Comparison of ENCODE assay signal across 13 mouse cellular contexts in the genomic region with DNA sequence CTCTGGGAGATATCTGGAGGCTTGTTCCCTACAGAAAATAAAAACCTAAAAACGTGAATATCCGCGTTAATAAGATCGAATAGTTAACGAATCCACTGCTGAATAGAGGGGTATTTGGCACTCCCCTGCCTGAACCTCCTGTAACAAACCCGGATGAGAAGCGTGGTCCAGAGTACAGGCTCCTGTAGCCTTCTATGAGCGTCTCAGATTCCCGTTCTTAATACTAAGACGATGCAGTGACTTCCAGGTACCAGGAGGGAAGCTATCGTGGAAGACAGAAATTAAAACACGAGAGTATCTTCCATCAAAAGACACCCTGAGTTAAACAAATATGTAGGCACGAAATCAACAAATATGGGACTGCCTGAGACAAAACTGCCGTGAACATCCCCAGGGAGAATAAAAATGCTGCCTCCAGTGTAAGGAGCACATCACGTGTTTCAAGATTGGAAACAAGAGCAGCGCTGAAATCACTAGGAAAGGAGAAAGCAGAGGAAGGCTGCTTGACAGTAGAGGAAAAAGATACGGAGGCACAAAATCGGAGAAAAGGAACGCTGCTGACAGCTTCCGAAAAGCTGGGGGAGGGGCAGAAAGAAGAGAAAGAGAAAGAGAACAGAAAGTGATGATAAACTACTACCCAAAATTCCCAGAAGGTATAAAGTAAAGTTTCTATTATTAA.
DNase-seq lines count a peak whose midpoint lies in the region; ATAC-seq and TF ChIP-seq lines count a peak whose summit lies in the region.
"Had no signal": no experiment of that assay in that cellular context is flagged by ENCODE, and none has a peak within 500 bp of the region (broad histone marks: within the 10 kb centered on the region; RNA-seq: fewer than 3 reads in every experiment).

No protein-coding gene starts in this region.

- H3K9me3 ChIP-seq in hindbrain, embryonic 15.5 days, result no peaks in the 10 kb centered on the region
- no peaks in the 10 kb centered on the region for H3K9me3 ChIP-seq in hindbrain, embryonic 12.5 days (replicated peaks)
- peaks cover 6% of the 10 kb centered on the region; the same call in 1 of the 2 replicates for H3K9me3 ChIP-seq in heart, embryonic 16.5 days (replicated peaks; ENCODE audit: control insufficient read depth, low read length)
- no peaks in the 10 kb centered on the region for H3K9me3 ChIP-seq in stomach, postnatal 0 days (ENCODE audit: control insufficient read depth, low read length)

- ATAC-seq in hindbrain, embryonic 15.5 days (ENCODE audit: low FRiP score, low read depth), result no peak
- no peak for ATAC-seq in hindbrain, embryonic 12.5 days (ENCODE audit: low FRiP score)
- ATAC-seq in heart, embryonic 16.5 days (replicated peaks; ENCODE audit: extremely low read depth, insufficient read depth, low FRiP score), result no peak
- no peak for ATAC-seq in stomach, postnatal 0 days (ENCODE audit: low FRiP score, low TSS enrichment)
- ATAC-seq: forebrain, embryonic 14.5 days had no signal

- no peak for TF ChIP-seq CTCF in stomach, postnatal 0 days (IDR thresholded peaks at IDR 0.05; ENCODE audit: low read depth)
- no peak for TF ChIP-seq CTCF in thymus, adult 2 months (IDR thresholded peaks at IDR 0.05; ENCODE audit: borderline replicate concordance, control insufficient read depth, extremely low read depth, insufficient read depth, low read length, poor library complexity)

- no peak for TF ChIP-seq EP300 in stomach, postnatal 0 days (optimal IDR thresholded peaks at IDR 0.05)

- no peak for TF ChIP-seq POLR2A in thymus, adult 2 months (IDR thresholded peaks at IDR 0.05; ENCODE audit: control insufficient read depth, extremely low read depth, insufficient read depth, low read length, poor library complexity)

- no peaks in the 10 kb centered on the region for H3K36me3 ChIP-seq in hindbrain, embryonic 15.5 days
- no peaks in the 10 kb centered on the region for H3K36me3 ChIP-seq in hindbrain, embryonic 12.5 days
- H3K36me3 ChIP-seq in heart, embryonic 16.5 days (ENCODE audit: control insufficient read depth, insufficient read depth), result no peaks in the 10 kb centered on the region; the same call in 1 of the 2 replicates
- H3K36me3 ChIP-seq in stomach, postnatal 0 days (ENCODE audit: control insufficient read depth, insufficient read depth, low read length), result no peaks in the 10 kb centered on the region
- H3K36me3 ChIP-seq in thymus, adult 2 months (ENCODE audit: control insufficient read depth, insufficient read depth, low read length), result no peaks in the 10 kb centered on the region
- H3K36me3 ChIP-seq: G1E; neural tube, embryonic 13.5 days had no signal

- H3K27me3 ChIP-seq in hindbrain, embryonic 15.5 days, result no peaks in the 10 kb centered on the region
- no peaks in the 10 kb centered on the region for H3K27me3 ChIP-seq in hindbrain, embryonic 12.5 days
- no peaks in the 10 kb centered on the region for H3K27me3 ChIP-seq in heart, embryonic 16.5 days (ENCODE audit: control insufficient read depth, insufficient read depth, low read length)
- H3K27me3 ChIP-seq in stomach, postnatal 0 days (ENCODE audit: control insufficient read depth, insufficient read depth, low read length), result no peaks in the 10 kb centered on the region
- H3K27me3 ChIP-seq in thymus, adult 2 months (ENCODE audit: control insufficient read depth, insufficient read depth, low read length), result no peaks in the 10 kb centered on the region
- H3K27me3 ChIP-seq: neural tube, embryonic 13.5 days had no signal

- H3K4me1 ChIP-seq in hindbrain, embryonic 15.5 days (replicated peaks), result no peaks in the 10 kb centered on the region
- no peaks in the 10 kb centered on the region for H3K4me1 ChIP-seq in hindbrain, embryonic 12.5 days
- 0 out of 2 replicates have a peak, but pooled peaks cover 4% of the 10 kb centered on the region for H3K4me1 ChIP-seq in heart, embryonic 16.5 days (ENCODE audit: control insufficient read depth, insufficient read depth, low read length)
- H3K4me1 ChIP-seq in stomach, postnatal 0 days (replicated peaks; ENCODE audit: control insufficient read depth, insufficient read depth), result no peaks in the 10 kb centered on the region
- no peaks in the 10 kb centered on the region for H3K4me1 ChIP-seq in thymus, adult 2 months (replicated peaks; ENCODE audit: control insufficient read depth, insufficient read depth, low read length)

- H3K27ac ChIP-seq in hindbrain, embryonic 15.5 days (replicated peaks), result peak overlapping the region; percentile 31; the same call in 1 of the 2 replicates
- H3K27ac ChIP-seq in hindbrain, embryonic 12.5 days, result no peak overlapping the region
- H3K27ac ChIP-seq in heart, embryonic 16.5 days (ENCODE audit: low read length), result no peak overlapping the region
- H3K27ac ChIP-seq in stomach, postnatal 0 days (replicated peaks), result no peak overlapping the region
- H3K27ac ChIP-seq in thymus, adult 2 months (ENCODE audit: control insufficient read depth, insufficient read depth, low read length), result no peak overlapping the region
- H3K27ac ChIP-seq: liver, embryonic 14.5 days; neural tube, embryonic 13.5 days had no signal

- DNase-seq in right cerebral cortex, adult 2 months (ENCODE audit: low spot score in 2 of 2), result peak; percentile 17 to 32
- no peak for DNase-seq in right cerebral cortex, postnatal 14 days
- no peak for DNase-seq in stomach, postnatal 0 days (ENCODE audit: low spot score)
- DNase-seq in thymus, adult 2 months, result no peak
- no peak for DNase-seq in retina, postnatal 1 day
- DNase-seq: kidney, adult 2 months had no signal

- peak overlapping the region; percentile 10; the same call in 1 of the 2 replicates for H3K4me3 ChIP-seq in hindbrain, embryonic 15.5 days
- H3K4me3 ChIP-seq in hindbrain, embryonic 12.5 days, result no peak overlapping the region
- peak overlapping the region; percentile 28; the same call in 1 of the 2 replicates for H3K4me3 ChIP-seq in heart, embryonic 16.5 days (ENCODE audit: low read length)
- H3K4me3 ChIP-seq in stomach, postnatal 0 days (ENCODE audit: low read depth, low read length), result peak overlapping the region; percentile 12; the same call in 1 of the 2 replicates
- no peak overlapping the region for H3K4me3 ChIP-seq in thymus, adult 2 months (ENCODE audit: control insufficient read depth, insufficient read depth, low read length)
- H3K4me3 ChIP-seq: neural tube, embryonic 13.5 days had no signal

- WGBS in hindbrain, embryonic 15.5 days, result 72% methylated on average over 20 of the region's 20 CpGs
- 77% methylated on average over 20 of the region's 20 CpGs for WGBS in hindbrain, embryonic 12.5 days
- 73% methylated on average over 20 of the region's 20 CpGs for WGBS in heart, embryonic 16.5 days
- 74% methylated on average over 20 of the region's 20 CpGs for WGBS in stomach, postnatal 0 days
- 92% methylated on average over 20 of the region's 20 CpGs for WGBS in thymus, adult 2 months

- peak overlapping the region; percentile 40 for H3K4me2 ChIP-seq in hindbrain, embryonic 15.5 days
- H3K4me2 ChIP-seq in hindbrain, embryonic 12.5 days (replicated peaks), result no peak overlapping the region
- H3K4me2 ChIP-seq in heart, embryonic 16.5 days (ENCODE audit: low read depth, low read length), result peak overlapping the region; percentile 44
- H3K4me2 ChIP-seq in stomach, postnatal 0 days (replicated peaks; ENCODE audit: low read depth), result no peak overlapping the region
- H3K4me2 ChIP-seq: neural tube, embryonic 13.5 days had no signal

- H3K9ac ChIP-seq in hindbrain, embryonic 15.5 days, result no peak overlapping the region
- H3K9ac ChIP-seq in hindbrain, embryonic 12.5 days, result no peak overlapping the region
- H3K9ac ChIP-seq in heart, embryonic 16.5 days (ENCODE audit: low read length), result no peak overlapping the region
- H3K9ac ChIP-seq in stomach, postnatal 0 days (ENCODE audit: low read length), result no peak overlapping the region
- H3K9ac ChIP-seq: liver, embryonic 14.5 days; neural tube, embryonic 13.5 days had no signal

Comparison
In these comparisons a context has a peak if more than half of its experiments do, and no peak if none do; other contexts are left out.
1. H3K4me2 ChIP-seq: peak in hindbrain, embryonic 15.5 days (single experiment) and heart, embryonic 16.5 days (single experiment); none in hindbrain, embryonic 12.5 days (single experiment) and stomach, postnatal 0 days (single experiment).
2. H3K4me3 ChIP-seq: peak in hindbrain, embryonic 15.5 days (single experiment), heart, embryonic 16.5 days (single experiment) and stomach, postnatal 0 days (single experiment); none in hindbrain, embryonic 12.5 days (single experiment) and thymus, adult 2 months (single experiment).
3. DNase-seq: peak in right cerebral cortex, adult 2 months (2 of 2); none in right cerebral cortex, postnatal 14 days (single experiment), stomach, postnatal 0 days (single experiment), thymus, adult 2 months (single experiment) and retina, postnatal 1 day (single experiment).